In genomic region chr7:122577571-122577970, GRCm38 (mm10) we compare ENCODE assay signal across 24 mouse cellular contexts.
"Had no signal": no experiment of that assay in that cellular context is flagged by ENCODE, and none has a peak within 500 bp of the region (broad histone marks: within the 10 kb centered on the region; RNA-seq: fewer than 3 reads in every experiment).

No protein-coding gene starts in this region.

- DNase-seq: gastrocnemius, postnatal 14 days; gastrocnemius, postnatal 36 days; heart, adult 18-20 months; heart, postnatal 14 days; heart, postnatal 36 days; kidney, adult 11 months; kidney, adult 2 months; kidney, adult 9 months; kidney, postnatal 14 days; kidney, postnatal 36 days; layer of hippocampus, postnatal 36 days had no signal

- ATAC-seq: hindbrain, postnatal 0 days; intestine, embryonic 16.5 days; liver, embryonic 12.5 days had no signal

- H3K9ac ChIP-seq: heart, embryonic 13.5 days; heart, embryonic 15.5 days; hindbrain, embryonic 13.5 days; hindbrain, embryonic 15.5 days; kidney, embryonic 15.5 days; limb, embryonic 13.5 days; limb, embryonic 15.5 days; liver, embryonic 12.5 days; liver, embryonic 14.5 days had no signal

- H3K9me3 ChIP-seq: heart, embryonic 10.5 days; heart, embryonic 13.5 days; heart, embryonic 15.5 days; hindbrain, embryonic 13.5 days; hindbrain, embryonic 15.5 days; kidney, embryonic 15.5 days; limb, embryonic 13.5 days; limb, embryonic 15.5 days; liver, embryonic 12.5 days had no signal

- H3K27me3 ChIP-seq: heart, embryonic 13.5 days; heart, embryonic 15.5 days; hindbrain, embryonic 13.5 days; hindbrain, embryonic 15.5 days; kidney, embryonic 15.5 days; limb, embryonic 13.5 days; limb, embryonic 15.5 days; liver, embryonic 12.5 days had no signal

- H3K4me2 ChIP-seq: heart, embryonic 13.5 days; heart, embryonic 15.5 days; hindbrain, embryonic 13.5 days; hindbrain, embryonic 15.5 days; kidney, embryonic 15.5 days; limb, embryonic 13.5 days; limb, embryonic 15.5 days; liver, embryonic 12.5 days had no signal

- H3K4me3 ChIP-seq: heart, embryonic 10.5 days; heart, embryonic 13.5 days; heart, embryonic 15.5 days; hindbrain, embryonic 13.5 days; hindbrain, embryonic 15.5 days; kidney, embryonic 15.5 days; limb, embryonic 13.5 days; limb, embryonic 15.5 days; liver, embryonic 12.5 days had no signal

- H3K27ac ChIP-seq: heart, embryonic 10.5 days; heart, embryonic 13.5 days; heart, embryonic 15.5 days; hindbrain, embryonic 13.5 days; hindbrain, embryonic 15.5 days; hindbrain, postnatal 0 days; kidney, embryonic 15.5 days; kidney, postnatal 0 days; limb, embryonic 13.5 days; limb, embryonic 15.5 days; liver, embryonic 12.5 days; liver, embryonic 14.5 days had no signal

- H3K4me1 ChIP-seq: heart, embryonic 10.5 days; heart, embryonic 15.5 days; hindbrain, embryonic 13.5 days; hindbrain, embryonic 15.5 days; kidney, embryonic 15.5 days; limb, embryonic 13.5 days; limb, embryonic 15.5 days; liver, embryonic 12.5 days had no signal

- H3K36me3 ChIP-seq: heart, embryonic 10.5 days; heart, embryonic 13.5 days; heart, embryonic 15.5 days; hindbrain, embryonic 13.5 days; hindbrain, embryonic 15.5 days; kidney, embryonic 15.5 days; limb, embryonic 13.5 days; limb, embryonic 15.5 days; liver, embryonic 12.5 days had no signal
